Mouse (Mus musculus) lung, embryonic 15.5 days (tissue): ENCODE measurements around the gene Fgfr2. TPM values are rescaled to one million over a fixed set of nuclear protein-coding genes. Genes with fewer than 3 reads are reported as not detected.

Experiments
- ATAC-seq: fragments of 200-750 bp; cut with Nextera tagmentation; 2 replicates; pipeline ENCODE4 v1.8.0; 2017; ENCODE audit warnings: moderate number of reproducible peaks, borderline replicate concordance; ENCODE audit not compliant: low FRiP score, low TSS enrichment; ENCODE audit errors: extremely low read depth
- H3K27ac ChIP-seq: fragments of 300-500 bp; sonication (generic); 2 replicates; pipeline ENCODE4 v1.5.1; 2015; ENCODE audit warnings: moderate library complexity, mild to moderate bottlenecking, inconsistent platforms
- H3K27me3 ChIP-seq: fragments of 300-500 bp; sonication (generic); 2 replicates; pipeline ENCODE4 v1.6.1; 2015; ENCODE audit warnings: inconsistent platforms
- H3K36me3 ChIP-seq: fragments of 300-500 bp; sonication (generic); 2 replicates; pipeline ENCODE4 v1.6.1; 2015; ENCODE audit warnings: inconsistent platforms
- H3K4me1 ChIP-seq: fragments of 300-500 bp; sonication (generic); 2 replicates; pipeline ENCODE4 v1.6.1; 2015; ENCODE audit warnings: inconsistent platforms
- H3K4me2 ChIP-seq: fragments of 300-500 bp; sonication (generic); 2 replicates; pipeline ENCODE4 v1.6.1; 2015; ENCODE audit warnings: inconsistent platforms, mild to moderate bottlenecking, moderate library complexity
- H3K4me3 ChIP-seq: fragments of 300-500 bp; sonication (generic); 2 replicates; pipeline ENCODE4 v1.5.1; 2015; ENCODE audit warnings: mild to moderate bottlenecking, inconsistent platforms
- H3K9ac ChIP-seq: fragments of 300-500 bp; sonication (generic); 2 replicates; pipeline ENCODE4 v1.6.1; 2015; ENCODE audit warnings: inconsistent platforms
- H3K9me3 ChIP-seq: fragments of 300-500 bp; sonication (generic); 2 replicates; pipeline ENCODE4 v1.6.1; 2016; ENCODE audit warnings: inconsistent platforms
- WGBS: fragments of 180-500 bp; shearing (Covaris S2); methylation state at CpG from one replicate; pipeline ENCODE4 v1.1.7; 2015; 5-methylcytosine and 5-hydroxymethylcytosine counted together
- polyA plus RNA-seq: library from polyadenylated mRNA; unstranded; fragments of >200 nt; fragmentation: Nextera tagmentation; extraction: Ambion mirVana; gene quantifications from 2 replicates; pipeline ENCODE4 v1.2.1, GENCODE M21; 2015

Fgfr2 gene
- polyA plus RNA-seq, 1 experiment from 2014 or later: 160 TPM

GRCm38 (mm10) chr7:131777461-131778270 is 1345.5 kb downstream of the Fgfr2 start:
- Histone ChIP-seq H3K36me3 (no peaks in the 10 kb centered on the region), H3K4me2 (no peak overlapping the region), H3K27ac (no peak overlapping the region), H3K4me3 (no peak overlapping the region), H3K27me3 (peaks cover 7% of the 10 kb centered on the region; the same call in 1 of the 2 replicates), H3K9me3 (no peaks in the 10 kb centered on the region), H3K4me1 (peaks cover 5% of the 10 kb centered on the region; the same call in 1 of the 2 replicates), H3K9ac (no peak overlapping the region)
- ATAC-seq: no peak
- WGBS: 52% methylated on average over 10 of the region's 10 CpGs

- ATAC-seq: no peak
- H3K4me3 ChIP-seq: no peak overlapping the region
- no peaks in the 10 kb centered on the region for H3K36me3 ChIP-seq
- 50% methylated on average over 16 of the region's 16 CpGs for WGBS
- H3K27ac ChIP-seq: no peak overlapping the region
- no peaks in the 10 kb centered on the region for H3K9me3 ChIP-seq
- H3K4me2 ChIP-seq: no peak overlapping the region
- H3K27me3 ChIP-seq: peaks cover 7% of the 10 kb centered on the region; the same call in 1 of the 2 replicates
- H3K9ac ChIP-seq: no peak overlapping the region
- H3K4me1 ChIP-seq: peaks cover 5% of the 10 kb centered on the region; the same call in 1 of the 2 replicates
Measured at GRCm38 (mm10) chr7:131776191-131776752, 1346.9 kb downstream of the Fgfr2 start.

GRCm38 (mm10) chr7:131757922-131758321 is 1365.2 kb downstream of the Fgfr2 start:
- no peaks in the 10 kb centered on the region for H3K4me1 ChIP-seq
- no peaks in the 10 kb centered on the region for H3K36me3 ChIP-seq
- H3K27ac ChIP-seq: no peak overlapping the region
- no peak overlapping the region for H3K4me3 ChIP-seq
- no peaks in the 10 kb centered on the region for H3K27me3 ChIP-seq
- no peak overlapping the region for H3K4me2 ChIP-seq
- H3K9me3 ChIP-seq: no peaks in the 10 kb centered on the region
- ATAC-seq: no peak
- WGBS: 86% methylated on average over 3 of the region's 3 CpGs
- H3K9ac ChIP-seq: no peak overlapping the region

GRCm38 (mm10) chr7:131747152-131748010 is 1375.8 kb downstream of the Fgfr2 start:
- H3K27ac ChIP-seq: no peak overlapping the region
- H3K4me1 ChIP-seq: no peaks in the 10 kb centered on the region
- ATAC-seq: no peak
- H3K9me3 ChIP-seq: no peaks in the 10 kb centered on the region
- WGBS: 64% methylated on average over 16 of the region's 16 CpGs
- H3K36me3 ChIP-seq: no peaks in the 10 kb centered on the region
- no peak overlapping the region for H3K9ac ChIP-seq
- no peak overlapping the region for H3K4me2 ChIP-seq
- H3K4me3 ChIP-seq: no peak overlapping the region
- no peaks in the 10 kb centered on the region for H3K27me3 ChIP-seq

GRCm38 (mm10) chr7:131746752-131747151 is 1376.4 kb downstream of the Fgfr2 start:
- Histone ChIP-seq H3K9me3 (no peaks in the 10 kb centered on the region), H3K4me2 (no peak overlapping the region), H3K27me3 (no peaks in the 10 kb centered on the region), H3K36me3 (no peaks in the 10 kb centered on the region), H3K4me3 (no peak overlapping the region), H3K4me1 (no peaks in the 10 kb centered on the region), H3K27ac (no peak overlapping the region), H3K9ac (no peak overlapping the region)
- 11% methylated on average over 9 of the region's 9 CpGs for WGBS
- no peak for ATAC-seq

GRCm38 (mm10) chr7:131743193-131743592 is 1380.0 kb downstream of the Fgfr2 start:
- Histone ChIP-seq H3K36me3 (no peaks in the 10 kb centered on the region), H3K27me3 (no peaks in the 10 kb centered on the region)
- no peak for ATAC-seq

GRCm38 (mm10) chr7:131722783-131723575 is 1400.2 kb downstream of the Fgfr2 start:
- ATAC-seq: no peak
- WGBS: 51% methylated on average over 9 of the region's 9 CpGs
- H3K27ac ChIP-seq: no peak overlapping the region

More at GRCm38 (mm10) chr7:131743193-131743592, 1380.0 kb downstream of the Fgfr2 start:
- no peak overlapping the region for H3K27ac ChIP-seq
- H3K4me3 ChIP-seq: no peak overlapping the region
- no peak overlapping the region for H3K9ac ChIP-seq
- WGBS: 61% methylated on average over 8 of the region's 8 CpGs
- no peaks in the 10 kb centered on the region for H3K4me1 ChIP-seq
- no peaks in the 10 kb centered on the region for H3K9me3 ChIP-seq
- H3K4me2 ChIP-seq: no peak overlapping the region

GRCm38 (mm10) chr7:131722316-131722715 is 1400.8 kb downstream of the Fgfr2 start:
- no peak for ATAC-seq
- no peaks in the 10 kb centered on the region for H3K36me3 ChIP-seq
- H3K27ac ChIP-seq: no peak overlapping the region
- 65% methylated on average over 4 of the region's 4 CpGs for WGBS
- no peaks in the 10 kb centered on the region for H3K27me3 ChIP-seq
- H3K9me3 ChIP-seq: no peaks in the 10 kb centered on the region
- H3K4me3 ChIP-seq: no peak overlapping the region
- no peaks in the 10 kb centered on the region for H3K4me1 ChIP-seq
- H3K9ac ChIP-seq: no peak overlapping the region
- H3K4me2 ChIP-seq: no peak overlapping the region

More at GRCm38 (mm10) chr7:131722783-131723575, 1400.2 kb downstream of the Fgfr2 start:
- Histone ChIP-seq H3K4me1 (no peaks in the 10 kb centered on the region), H3K4me2 (no peak overlapping the region), H3K9ac (no peak overlapping the region), H3K9me3 (no peaks in the 10 kb centered on the region), H3K4me3 (no peak overlapping the region), H3K27me3 (no peaks in the 10 kb centered on the region), H3K36me3 (no peaks in the 10 kb centered on the region)

- Histone ChIP-seq H3K4me1 (no peaks in the 10 kb centered on the region), H3K4me3 (no peak overlapping the region), H3K4me2 (no peak overlapping the region), H3K9ac (no peak overlapping the region), H3K27me3 (no peaks in the 10 kb centered on the region), H3K9me3 (no peaks in the 10 kb centered on the region), H3K27ac (no peak overlapping the region), H3K36me3 (no peaks in the 10 kb centered on the region)
- ATAC-seq: no peak
- 60% methylated on average over 3 of the region's 3 CpGs for WGBS
Measured at GRCm38 (mm10) chr7:131718280-131718679, 1404.9 kb downstream of the Fgfr2 start.

- Histone ChIP-seq H3K4me1 (no peaks in the 10 kb centered on the region), H3K36me3 (no peaks in the 10 kb centered on the region), H3K4me3 (no peak overlapping the region), H3K27me3 (no peaks in the 10 kb centered on the region), H3K27ac (no peak overlapping the region), H3K9me3 (no peaks in the 10 kb centered on the region), H3K9ac (no peak overlapping the region), H3K4me2 (no peak overlapping the region)
- WGBS: 86% methylated on average over 9 of the region's 9 CpGs
- ATAC-seq: no peak
Measured at GRCm38 (mm10) chr7:131713076-131713475, 1410.1 kb downstream of the Fgfr2 start.

GRCm38 (mm10) chr7:131696889-131697288 is 1426.3 kb downstream of the Fgfr2 start:
- no peak for ATAC-seq
- no peaks in the 10 kb centered on the region for H3K36me3 ChIP-seq
- H3K27me3 ChIP-seq: no peaks in the 10 kb centered on the region
- no peaks in the 10 kb centered on the region for H3K9me3 ChIP-seq
- H3K27ac ChIP-seq: no peak overlapping the region
- no peak overlapping the region for H3K4me2 ChIP-seq
- no peak overlapping the region for H3K9ac ChIP-seq
- 42% methylated on average over 3 of the region's 3 CpGs for WGBS
- no peaks in the 10 kb centered on the region for H3K4me1 ChIP-seq
- H3K4me3 ChIP-seq: no peak overlapping the region
